Mouse (Mus musculus): ENCODE measurements around the gene Pram1. TPM values are rescaled to one million over a fixed set of nuclear protein-coding genes. Genes with fewer than 3 reads are reported as not detected.

Pram1 gene
- polyA plus RNA-seq, 2 experiments = 1.6 to 2.8 TPM

DNA sequence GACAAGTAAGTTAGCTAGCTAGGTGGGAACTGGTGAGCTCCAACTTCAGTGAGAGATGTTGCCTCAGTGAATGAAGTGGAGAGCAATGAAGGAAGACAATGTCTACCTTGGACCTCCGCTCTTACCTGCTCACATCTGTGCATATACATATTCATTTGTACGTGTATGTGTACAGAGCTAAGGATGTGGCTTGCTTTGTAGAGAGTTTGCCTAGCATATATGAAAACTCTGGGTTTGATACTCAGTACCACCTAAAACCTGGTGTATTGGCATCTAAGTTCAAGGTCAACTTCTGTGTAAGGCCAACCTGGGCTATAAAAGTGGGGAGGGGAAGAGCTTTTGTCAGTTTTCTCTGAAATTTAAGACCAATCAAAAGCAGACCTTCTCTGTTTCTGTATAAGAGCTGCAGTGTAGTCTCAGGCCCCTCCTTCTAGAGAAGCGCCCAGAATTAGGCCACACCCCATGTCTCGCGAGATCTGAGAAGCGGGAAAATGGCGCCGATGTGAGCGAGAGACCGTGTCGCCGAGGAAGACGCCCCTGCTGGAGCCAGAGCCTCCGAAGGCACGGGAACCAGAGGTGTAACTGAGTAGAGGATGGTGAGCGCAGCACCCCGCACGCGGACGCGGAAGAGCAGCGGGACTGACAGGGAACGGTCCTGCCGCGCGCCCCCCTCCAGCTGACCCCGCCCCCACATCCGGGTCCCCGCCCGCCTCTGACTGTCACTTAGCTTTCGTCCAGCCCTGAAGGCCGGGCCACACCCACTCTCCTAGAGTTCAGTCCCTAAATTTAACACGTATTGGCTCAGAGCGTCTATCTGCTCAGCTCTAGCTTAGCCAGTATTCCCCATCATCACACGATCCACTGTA lies 9.0 kb upstream of the Pram1 start, which contains the start of gene Zfp414:
Zfp414 (plus strand) TSS at position 470 of the 866 bp plus-strand sequence.
- peaks cover 4% of the 10 kb centered on the region; the same call in 1 of the 2 replicates for H3K36me3 ChIP-seq (replicated peaks; ENCODE audit: control insufficient read depth, insufficient read depth, low read depth)
- peak within 1 kb of the TSS; percentile 77 for H3K9ac ChIP-seq (replicated peaks)
- H3K4me2 ChIP-seq (ENCODE audit: low read depth) = peak within 1 kb of the TSS; percentile 95
- DNase-seq (ENCODE audit: low read depth in 3 of 3, low spot score in 3 of 3) = peak; percentile 92 to 95 (median 94)
- H3K27me3 ChIP-seq (ENCODE audit: control insufficient read depth, insufficient read depth, low read length) = no peaks in the 10 kb centered on the region
- H3K4me1 ChIP-seq (replicated peaks; ENCODE audit: control insufficient read depth in 2 of 2, insufficient read depth in 2 of 2, low read length in 1 of 2) = peaks cover 11 to 21% of the 10 kb centered on the region in 2 experiments
- peak; percentile 98 for ATAC-seq (ENCODE audit: insufficient read depth)
- H3K27ac ChIP-seq = peak within 1 kb of the TSS; percentile 97
- WGBS (ENCODE audit: insufficient replicate concordance) = 2% methylated on average over 35 of the region's 35 CpGs
- peak within 1 kb of the TSS; percentile 72 to 80 for H3K4me3 ChIP-seq (ENCODE audit: insufficient read depth in 1 of 2, low read depth in 2 of 2, low read length in 2 of 2)
- TF ChIP-seq CTCF (IDR thresholded peaks at IDR 0.05; ENCODE audit: low read depth) = no peak
- peak; percentile 64 for TF ChIP-seq EP300 (IDR thresholded peaks at IDR 0.05; ENCODE audit: low read depth)
- no peaks in the 10 kb centered on the region for H3K9me3 ChIP-seq (ENCODE audit: control insufficient read depth, low read length)

DNA sequence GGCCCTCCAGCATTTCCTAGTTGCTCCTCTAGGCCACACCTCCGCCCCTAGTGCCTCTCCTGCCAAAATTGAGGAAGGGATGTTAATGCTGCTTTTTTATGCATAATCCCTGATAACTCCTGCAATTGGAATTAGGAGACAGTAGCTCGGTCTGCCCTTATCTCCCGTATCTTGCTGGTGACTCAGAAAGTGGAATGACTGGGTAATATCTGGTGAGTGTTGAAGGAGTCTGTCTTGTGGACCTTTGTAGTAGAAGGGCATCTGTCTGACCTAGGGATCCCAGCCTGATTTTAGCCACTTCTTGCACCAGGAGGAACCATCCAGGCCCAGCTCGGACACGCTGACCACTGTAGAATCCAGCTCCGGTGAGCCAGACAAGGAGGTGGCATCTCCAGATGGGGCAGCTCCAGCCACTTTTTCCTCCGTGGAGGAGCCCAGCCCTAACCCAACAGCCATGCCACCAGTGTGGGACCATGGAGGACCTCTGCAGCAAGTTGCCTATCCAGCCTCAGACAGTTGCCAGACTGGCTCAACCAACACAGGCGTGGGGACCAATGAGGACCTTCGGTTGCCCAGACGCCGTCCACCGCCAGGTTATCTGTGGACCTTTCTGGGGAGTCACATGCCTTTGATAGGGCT lies 8.2 kb upstream of the Pram1 start:
- TF ChIP-seq EP300 (IDR thresholded peaks at IDR 0.05; ENCODE audit: low read depth) = 0 out of 2 replicates have a peak, but pooled peaks have one; percentile 31
- TF ChIP-seq CTCF (IDR thresholded peaks at IDR 0.05; ENCODE audit: low read depth) = no peak
- peak overlapping the region; percentile 77 for H3K9ac ChIP-seq (replicated peaks)
- DNase-seq (ENCODE audit: low read depth in 3 of 3, low spot score in 3 of 3) (no peak), ATAC-seq (ENCODE audit: insufficient read depth) (peak; percentile 68)
- no peaks in the 10 kb centered on the region for H3K27me3 ChIP-seq (ENCODE audit: control insufficient read depth, insufficient read depth, low read length)
- peaks cover 11 to 21% of the 10 kb centered on the region in 2 experiments for H3K4me1 ChIP-seq (replicated peaks; ENCODE audit: control insufficient read depth in 2 of 2, insufficient read depth in 2 of 2, low read length in 1 of 2)
- H3K4me2 ChIP-seq (ENCODE audit: low read depth) = peak overlapping the region; percentile 95
- peak overlapping the region; percentile 72 to 80 for H3K4me3 ChIP-seq (ENCODE audit: insufficient read depth in 1 of 2, low read depth in 2 of 2, low read length in 2 of 2)
- H3K36me3 ChIP-seq (replicated peaks; ENCODE audit: control insufficient read depth, insufficient read depth, low read depth) = peaks cover 4% of the 10 kb centered on the region; the same call in 1 of the 2 replicates
- H3K27ac ChIP-seq = peak overlapping the region; percentile 97
- H3K9me3 ChIP-seq (ENCODE audit: control insufficient read depth, low read length) = no peaks in the 10 kb centered on the region
- 52% methylated on average over 12 of the region's 12 CpGs for WGBS (ENCODE audit: insufficient replicate concordance)

DNA sequence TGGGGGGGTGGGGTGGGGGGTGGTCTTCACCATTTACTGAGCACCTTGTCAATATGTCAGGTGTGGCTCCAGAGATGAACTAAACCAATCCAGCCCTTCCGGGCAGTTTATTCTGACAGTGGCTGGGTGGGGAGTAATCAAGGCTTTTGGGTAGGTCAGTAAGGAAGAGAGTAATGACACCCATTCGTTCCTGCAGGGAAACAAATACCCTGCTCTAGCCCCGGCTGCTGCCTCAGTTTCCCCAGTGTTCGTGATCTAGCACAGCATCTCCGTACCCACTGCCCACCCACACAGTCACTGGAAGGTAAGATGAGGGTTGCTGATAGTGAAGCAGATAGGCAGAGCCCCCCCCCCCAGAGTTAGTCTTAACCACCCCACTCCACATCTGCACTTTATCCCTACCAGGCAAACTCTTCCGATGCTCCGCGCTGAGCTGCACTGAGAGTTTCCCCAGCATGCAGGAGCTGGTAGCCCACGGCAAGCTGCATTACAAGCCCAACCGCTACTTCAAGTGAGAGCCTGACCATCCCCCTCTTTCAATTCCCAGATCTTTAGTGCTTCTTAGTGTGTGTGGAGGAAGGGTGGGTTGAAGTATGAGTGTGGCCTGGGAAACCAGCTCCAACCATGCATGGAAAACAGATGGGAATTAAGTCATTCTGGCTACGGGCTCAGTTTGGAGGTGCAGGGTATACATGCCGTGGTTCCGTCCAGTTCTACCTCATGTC lies 7.5 kb upstream of the Pram1 start:
- peak overlapping the region; percentile 77; the same call in 1 of the 2 replicates for H3K9ac ChIP-seq (replicated peaks)
- no peak for ATAC-seq (ENCODE audit: insufficient read depth)
- H3K27ac ChIP-seq = peak overlapping the region; percentile 97
- peaks cover 11 to 21% of the 10 kb centered on the region in 2 experiments for H3K4me1 ChIP-seq (replicated peaks; ENCODE audit: control insufficient read depth in 2 of 2, insufficient read depth in 2 of 2, low read length in 1 of 2)
- TF ChIP-seq EP300 (IDR thresholded peaks at IDR 0.05; ENCODE audit: low read depth) (no peak), CTCF (IDR thresholded peaks at IDR 0.05; ENCODE audit: low read depth) (no peak)
- WGBS (ENCODE audit: insufficient replicate concordance) = 91% methylated on average over 13 of the region's 13 CpGs
- peak overlapping the region; percentile 72 to 80; a peak in 3 of 4 replicates for H3K4me3 ChIP-seq (ENCODE audit: insufficient read depth in 1 of 2, low read depth in 2 of 2, low read length in 2 of 2)
- no peaks in the 10 kb centered on the region for H3K9me3 ChIP-seq (ENCODE audit: control insufficient read depth, low read length)
- no peak for DNase-seq (ENCODE audit: low read depth in 3 of 3, low spot score in 3 of 3)
- H3K4me2 ChIP-seq (ENCODE audit: low read depth) = peak overlapping the region; percentile 95
- no peaks in the 10 kb centered on the region for H3K27me3 ChIP-seq (ENCODE audit: control insufficient read depth, insufficient read depth, low read length)
- peaks cover 4% of the 10 kb centered on the region; the same call in 1 of the 2 replicates for H3K36me3 ChIP-seq (replicated peaks; ENCODE audit: control insufficient read depth, insufficient read depth, low read depth)

- H3K9ac ChIP-seq (replicated peaks) = no peak overlapping the region
- ATAC-seq (ENCODE audit: insufficient read depth) (no peak), DNase-seq (ENCODE audit: low read depth in 3 of 3, low spot score in 3 of 3) (no peak)
- peaks cover 4% of the 10 kb centered on the region; the same call in 1 of the 2 replicates for H3K36me3 ChIP-seq (replicated peaks; ENCODE audit: control insufficient read depth, insufficient read depth, low read depth)
- H3K27ac ChIP-seq = no peak overlapping the region
- no peaks in the 10 kb centered on the region for H3K27me3 ChIP-seq (ENCODE audit: control insufficient read depth, insufficient read depth, low read length)
- WGBS (ENCODE audit: insufficient replicate concordance) = 88% methylated on average over 9 of the region's 9 CpGs
- no peaks in the 10 kb centered on the region for H3K9me3 ChIP-seq (ENCODE audit: control insufficient read depth, low read length)
- H3K4me3 ChIP-seq (ENCODE audit: insufficient read depth in 1 of 2, low read depth in 2 of 2, low read length in 2 of 2) = no peak overlapping the region
- peaks cover 11 to 21% of the 10 kb centered on the region in 2 experiments for H3K4me1 ChIP-seq (replicated peaks; ENCODE audit: control insufficient read depth in 2 of 2, insufficient read depth in 2 of 2, low read length in 1 of 2)
- no peak for TF ChIP-seq EP300 (IDR thresholded peaks at IDR 0.05; ENCODE audit: low read depth)
- TF ChIP-seq CTCF (IDR thresholded peaks at IDR 0.05; ENCODE audit: low read depth) = no peak
- no peak overlapping the region for H3K4me2 ChIP-seq (ENCODE audit: low read depth)
Observed at GRCm38 (mm10) chr17:33631236-33631635, 6.6 kb upstream of the Pram1 start.

Measured in liver, embryonic 14.5 days (tissue).